Mouse (Mus musculus) limb, embryonic 12.5 days (tissue): ENCODE measurements around the gene Vsnl1. TPM values are rescaled to one million over a fixed set of nuclear protein-coding genes. Genes with fewer than 3 reads are reported as not detected.

Experiments
- microRNA-seq: library from miRNA; unstranded; fragments of <30 nt; microRNA quantifications from one replicate; pipeline ENCODE4, GENCODE M21; 2017
- polyA plus RNA-seq: library from polyadenylated mRNA; unstranded; fragments of >200 nt; fragmentation: Nextera tagmentation; extraction: Ambion mirVana; gene quantifications from 2 replicates; pipeline ENCODE4 v1.2.1, GENCODE M21; 2016

Gene Vsnl1
- polyA plus RNA-seq, 1 experiment from 2014 or later, result 0.53 TPM

Small RNA genes within 50 kb of the gene (microRNA-seq; reads per million reads assigned to microRNA genes)
- gene Mir7675, result not detected

Other genes with a start within 250 kb of the Vsnl1 start
- gene Msgn1, start 227.6 kb downstream of the Vsnl1 start, polyA plus RNA-seq, result not detected in 2 replicates
- 13.1 and 14.3 TPM in 2 replicates for gene Gen1, start 170.8 kb downstream of the Vsnl1 start, polyA plus RNA-seq
- gene Smc6, start 170.7 kb downstream of the Vsnl1 start, polyA plus RNA-seq, result 158 and 161 TPM in 2 replicates
- 0.19 and 0.29 TPM in 2 replicates for gene Rad51ap2, start 19.5 kb upstream of the Vsnl1 start, polyA plus RNA-seq